Comparison of ENCODE assay signal across 8 mouse cellular contexts in genomic region chr3:41082520-41082884, GRCm38 (mm10). TPM values are rescaled to one million over a fixed set of nuclear protein-coding genes. Genes with fewer than 3 reads are reported as not detected.
DNase-seq lines count a peak whose midpoint lies in the region; ATAC-seq and TF ChIP-seq lines count a peak whose summit lies in the region.

No protein-coding gene starts in this region.

- peak overlapping the region; percentile 91 for H3K27ac ChIP-seq in heart, embryonic 16.5 days (ENCODE audit: low read length)
- H3K27ac ChIP-seq in lung, postnatal 0 days (ENCODE audit: low read length), result peak overlapping the region; percentile 84

- H3K4me1 ChIP-seq in heart, embryonic 16.5 days (ENCODE audit: control insufficient read depth, insufficient read depth, low read length), result peaks cover 9% of the 10 kb centered on the region
- H3K4me1 ChIP-seq in lung, postnatal 0 days (ENCODE audit: insufficient read depth, low read depth, low read length), result peaks cover 9% of the 10 kb centered on the region

- intact Hi-C loops in heart, postnatal 36 days (cut with DNase I), result loop anchor here (5.0 to 10.0 kb wide), 4 partner anchors 190 to 660 kb away; partner anchors contain the start of genes D3Ertd751e and Sclt1

- no peak for TF ChIP-seq EP300 in lung, postnatal 0 days (IDR thresholded peaks at IDR 0.05)

- under 1% methylated on average over 40 of the region's 43 CpGs for WGBS in heart, embryonic 16.5 days
- under 1% methylated on average over 18 of the region's 43 CpGs for WGBS in lung, postnatal 0 days

- H3K9me3 ChIP-seq in heart, embryonic 16.5 days (replicated peaks; ENCODE audit: control insufficient read depth, low read length), result no peaks in the 10 kb centered on the region
- H3K9me3 ChIP-seq in lung, postnatal 0 days (ENCODE audit: low read length), result no peaks in the 10 kb centered on the region

- no peaks in the 10 kb centered on the region for H3K27me3 ChIP-seq in heart, embryonic 16.5 days (ENCODE audit: control insufficient read depth, insufficient read depth, low read length)
- no peaks in the 10 kb centered on the region for H3K27me3 ChIP-seq in lung, postnatal 0 days (replicated peaks; ENCODE audit: insufficient read depth, low read length)

- H3K36me3 ChIP-seq in heart, embryonic 16.5 days (ENCODE audit: control insufficient read depth, insufficient read depth), result peaks cover 2% of the 10 kb centered on the region; the same call in 1 of the 2 replicates
- H3K36me3 ChIP-seq in lung, postnatal 0 days (ENCODE audit: insufficient read depth, low read length), result no peaks in the 10 kb centered on the region

- peak overlapping the region; percentile 96 for H3K9ac ChIP-seq in heart, embryonic 16.5 days (ENCODE audit: low read length)
- H3K9ac ChIP-seq in lung, postnatal 0 days (replicated peaks; ENCODE audit: low read depth), result peak overlapping the region; percentile 59

- ATAC-seq in heart, embryonic 16.5 days (replicated peaks; ENCODE audit: extremely low read depth, insufficient read depth, low FRiP score), result peak; percentile 15
- peak; percentile 13 for ATAC-seq in lung, postnatal 0 days

- H3K4me3 ChIP-seq in heart, embryonic 16.5 days (ENCODE audit: low read length), result peak overlapping the region; percentile 98
- H3K4me3 ChIP-seq in lung, postnatal 0 days (ENCODE audit: low read depth, low read length), result peak overlapping the region; percentile 88

- peak overlapping the region; percentile 74 for H3K4me2 ChIP-seq in heart, embryonic 16.5 days (ENCODE audit: low read depth, low read length)
- H3K4me2 ChIP-seq in lung, postnatal 0 days (replicated peaks; ENCODE audit: low read depth, low read length), result peak overlapping the region; percentile 97

- DNase-seq in heart, postnatal 36 days, result no peak
- peak; percentile 60 for DNase-seq in MN1 (ENCODE audit: low spot score)
- peak; percentile 11 for DNase-seq in forelimb bud, embryonic 11.5 days (ENCODE audit: low read depth, low spot score)
- no peak for DNase-seq in lung, postnatal 0 days (ENCODE audit: low spot score)
- no peak for DNase-seq in left cerebral cortex, adult 8-10 months (ENCODE audit: low spot score in 2 of 2)
- no peak for DNase-seq in frontal cortex, adult 2 months (ENCODE audit: extremely low spot score in 1 of 2, low spot score in 1 of 2)
- DNase-seq in urinary bladder, postnatal 10 days (ENCODE audit: low spot score), result no peak

- TF ChIP-seq CTCF in lung, postnatal 0 days (IDR thresholded peaks at IDR 0.05), result no peak

RNA-seq across cellular contexts. Expression of gene Pgrmc2, which starts 0.3 kb away (rescaled TPM):
- polyA plus RNA-seq in heart, embryonic 16.5 days (2015; fragmentation: Nextera tagmentation; extraction: Ambion mirVana), result 45.7 and 47.8 TPM in 2 replicates
- total RNA-seq in heart, postnatal 36 days (2021), result 10 to 100 TPM; 31.8 to 36.0 TPM
- polyA plus RNA-seq in lung, postnatal 0 days (2015; fragmentation: Nextera tagmentation; extraction: Ambion mirVana), result 22.1 and 24.4 TPM in 2 replicates
- total RNA-seq in left cerebral cortex, adult 8-10 months (2022), result 10 to 100 TPM; 60.0 to 65.1 (median 61.4) TPM
- 39.6 and 42.4 TPM in 2 replicates for polyA plus RNA-seq in frontal cortex, adult 2 months (2012; rRNA removed)

Comparison
In these comparisons a context has a peak if more than half of its experiments do, and no peak if none do; other contexts are left out.
1. DNase-seq: peak in MN1 (single experiment) and forelimb bud, embryonic 11.5 days (single experiment); none in heart, postnatal 36 days (0 of 2), lung, postnatal 0 days (single experiment), left cerebral cortex, adult 8-10 months (0 of 2), frontal cortex, adult 2 months (0 of 2) and urinary bladder, postnatal 10 days (single experiment).